Mouse (Mus musculus) midbrain, postnatal 0 days (tissue): ENCODE data around the gene Vwa5b1. TPM values are rescaled to one million over a fixed set of nuclear protein-coding genes. Genes with fewer than 3 reads are reported as not detected.

ENCODE experiments used
- ATAC-seq: fragments of 200-750 bp; cut with Nextera tagmentation; 2 replicates; pipeline ENCODE4 v1.8.0; 2017; ENCODE audit warnings: moderate number of reproducible peaks, mild to moderate bottlenecking, moderate TSS enrichment, moderate library complexity; ENCODE audit not compliant: low FRiP score
- DNase-seq: peaks from one replicate; pipeline ENCODE4 v3.0.0-alpha.2; 2015; ENCODE audit warnings: low spot score
- H3K27ac ChIP-seq: fragments of 300-500 bp; sonication (generic); 2 replicates; pipeline ENCODE4 v1.5.1; 2014; ENCODE audit warnings: low read depth, mild to moderate bottlenecking, low read length, mixed read lengths
- H3K27me3 ChIP-seq: fragments of 300-500 bp; sonication (generic); 2 replicates; pipeline ENCODE4 v1.6.1; 2014; ENCODE audit warnings: low read length, control low read depth, mixed read lengths; ENCODE audit not compliant: insufficient read depth
- H3K36me3 ChIP-seq: fragments of 300-500 bp; sonication (generic); 2 replicates; pipeline ENCODE4 v1.6.1; 2014; ENCODE audit warnings: low read length, control low read depth, mixed read lengths; ENCODE audit not compliant: insufficient read depth
- H3K4me1 ChIP-seq: fragments of 300-500 bp; sonication (generic); 2 replicates; pipeline ENCODE4 v1.6.1; 2014; ENCODE audit warnings: mild to moderate bottlenecking, control low read depth, antibody characterized with exemption, low read length, mixed read lengths; ENCODE audit not compliant: insufficient read depth
- H3K4me2 ChIP-seq: fragments of 300-500 bp; sonication (generic); 2 replicates; pipeline ENCODE4 v1.6.1; 2014; ENCODE audit warnings: low read depth, mild to moderate bottlenecking, low read length, mixed read lengths; ENCODE audit not compliant: poor library complexity, severe bottlenecking
- H3K4me3 ChIP-seq: fragments of 300-500 bp; sonication (generic); 2 replicates; pipeline ENCODE4 v1.5.1; 2014; ENCODE audit warnings: low read depth, mild to moderate bottlenecking, low read length, moderate library complexity
- H3K9ac ChIP-seq: fragments of 300-500 bp; sonication (generic); replicated peaks from 2 replicates; pipeline ENCODE4 v1.6.1; 2014; ENCODE audit warnings: mild to moderate bottlenecking, low read length, moderate library complexity, mixed read lengths; ENCODE audit not compliant: poor library complexity, severe bottlenecking
- H3K9me3 ChIP-seq: fragments of 300-500 bp; sonication (generic); 2 replicates; pipeline ENCODE4 v1.6.1; 2016; ENCODE audit warnings: low read length, control low read depth
- CTCF ChIP-seq: IDR thresholded peaks from 2 replicates; pipeline ENCODE4 v1.5.1; 2016; ENCODE audit warnings: antibody characterized with exemption, mild to moderate bottlenecking
- WGBS: fragments of 180-500 bp; shearing (Covaris S2); extraction: QIAGEN DNeasy Blood & Tissue Kit; methylation state at CpG from one replicate; pipeline ENCODE4 v1.1.7; 2014; 5-methylcytosine and 5-hydroxymethylcytosine counted together
- polyA plus RNA-seq: library from polyadenylated mRNA; unstranded; fragments of >200 nt; fragmentation: Nextera tagmentation; extraction: Ambion mirVana; gene quantifications from 2 replicates; pipeline ENCODE4 v1.2.1, GENCODE M21; 2015
- total RNA-seq: library from RNA; depleted of rRNA; stranded (reverse); fragments of >200 nt; gene quantifications from 2 replicates; pipeline ENCODE4 v1.2.3, GENCODE M21; 2014

Vwa5b1 gene
- total and polyA plus RNA-seq, 2 experiments from 2014 or later = 3.1 to 16.9 TPM

DNA sequence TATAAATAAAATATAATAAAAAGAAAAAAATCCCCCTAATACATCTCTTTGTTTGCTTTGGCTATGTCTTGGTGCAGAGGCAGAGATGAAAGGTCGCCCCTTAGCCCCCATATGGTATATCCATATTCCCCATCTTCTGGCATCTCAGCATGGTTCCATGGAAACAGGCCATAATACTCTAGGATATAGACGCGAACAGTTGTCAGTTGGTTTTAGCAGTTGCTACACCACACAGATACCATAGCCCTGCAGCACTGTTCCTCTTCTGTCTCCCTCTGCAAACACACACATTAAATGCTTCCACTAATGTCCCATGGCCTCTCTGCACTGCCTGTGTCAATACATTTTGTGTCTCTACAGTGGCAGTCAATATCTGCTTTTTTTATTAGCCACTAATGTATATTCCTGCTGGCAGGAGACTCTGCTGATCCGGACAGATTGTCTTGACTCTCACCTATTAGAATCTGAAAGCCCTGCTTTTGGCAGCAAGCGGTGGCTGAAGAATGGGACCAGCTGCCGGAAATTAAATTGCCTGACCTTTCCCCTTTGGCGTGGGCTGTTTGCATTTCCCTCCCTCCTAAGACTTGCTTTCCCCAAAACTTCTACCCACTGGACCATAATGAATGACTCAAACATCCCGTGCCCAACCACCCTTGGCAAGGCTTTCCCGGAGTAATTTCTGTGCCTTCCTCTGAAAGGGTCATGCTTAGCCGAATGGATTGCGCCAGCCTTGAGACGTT, 39.1 kb downstream of the Vwa5b1 start:
- no peak for ATAC-seq
- Histone ChIP-seq H3K4me2 (no peak overlapping the region), H3K9me3 (no peaks in the 10 kb centered on the region), H3K27ac (peak overlapping the region; percentile 79; the same call in 1 of the 2 replicates), H3K4me1 (peaks cover 8% of the 10 kb centered on the region), H3K27me3 (no peaks in the 10 kb centered on the region), H3K9ac (no peak overlapping the region), H3K4me3 (no peak overlapping the region), H3K36me3 (no peaks in the 10 kb centered on the region)
- peak; percentile 64 for DNase-seq
- no peak for TF ChIP-seq CTCF
- WGBS = 36% methylated on average over 12 of the region's 12 CpGs

DNA sequence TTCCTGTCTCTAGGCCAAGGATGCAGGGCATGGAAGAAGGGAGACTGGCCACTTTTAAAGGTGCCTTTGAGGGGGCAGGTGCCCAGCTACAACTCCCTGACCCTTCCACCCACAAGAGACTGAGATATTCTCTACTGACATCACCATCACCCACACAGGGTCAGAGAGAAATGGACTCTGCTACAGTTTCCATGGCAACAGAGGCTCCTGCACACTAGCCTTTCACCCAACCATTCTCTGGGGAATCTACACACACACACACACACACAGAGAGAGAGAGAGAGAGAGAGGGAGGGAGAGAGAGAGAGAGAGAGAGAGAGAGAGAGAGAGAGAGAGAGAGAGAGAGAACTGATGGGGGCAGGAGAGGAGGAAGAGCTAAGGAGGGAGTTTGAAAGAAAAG, 50.7 kb downstream of the Vwa5b1 start:
- Histone ChIP-seq H3K27me3 (no peaks in the 10 kb centered on the region), H3K36me3 (no peaks in the 10 kb centered on the region), H3K4me2 (no peak overlapping the region), H3K9ac (no peak overlapping the region), H3K4me1 (no peaks in the 10 kb centered on the region), H3K9me3 (no peaks in the 10 kb centered on the region), H3K27ac (peak overlapping the region; percentile 9; the same call in 1 of the 2 replicates), H3K4me3 (no peak overlapping the region)
- DNase-seq = peak; percentile 54
- no peak for TF ChIP-seq CTCF
- ATAC-seq = no peak

GRCm38 (mm10) chr4:138582446-138582845, 53.2 kb downstream of the Vwa5b1 start:
- DNase-seq (no peak), ATAC-seq (no peak)
- TF ChIP-seq CTCF = no peak
- H3K36me3 ChIP-seq = no peaks in the 10 kb centered on the region
- H3K4me2 ChIP-seq = no peak overlapping the region
- no peaks in the 10 kb centered on the region for H3K27me3 ChIP-seq
- no peaks in the 10 kb centered on the region for H3K4me1 ChIP-seq
- H3K4me3 ChIP-seq = no peak overlapping the region
- no peak overlapping the region for H3K27ac ChIP-seq
- no peak overlapping the region for H3K9ac ChIP-seq
- H3K9me3 ChIP-seq = no peaks in the 10 kb centered on the region
- 76% methylated on average over 4 of the region's 4 CpGs for WGBS

DNA sequence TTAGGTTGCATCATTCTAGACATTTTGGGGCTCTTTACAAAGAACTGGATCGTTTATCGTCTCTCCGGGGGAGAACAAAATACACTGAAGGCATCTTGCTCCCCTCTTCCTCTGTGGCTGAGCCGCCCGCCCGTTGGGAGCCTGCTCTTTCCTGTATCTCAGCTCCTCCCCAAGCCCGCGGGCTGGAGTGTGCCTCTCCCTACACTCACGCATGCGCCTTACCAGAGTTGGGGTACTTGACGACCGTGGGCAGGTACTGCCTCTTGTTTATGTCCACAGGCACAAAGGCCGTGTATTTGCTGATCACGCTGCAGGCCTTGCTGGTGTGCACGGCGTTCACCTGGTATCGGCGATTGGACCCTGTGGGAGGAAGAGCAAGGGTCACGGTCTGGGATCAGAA, 57.3 kb downstream of the Vwa5b1 start:
- Histone ChIP-seq H3K4me2 (no peak overlapping the region), H3K9me3 (no peaks in the 10 kb centered on the region), H3K4me3 (no peak overlapping the region), H3K36me3 (no peaks in the 10 kb centered on the region), H3K9ac (no peak overlapping the region), H3K27me3 (no peaks in the 10 kb centered on the region), H3K27ac (no peak overlapping the region), H3K4me1 (no peaks in the 10 kb centered on the region)
- TF ChIP-seq CTCF = no peak
- 81% methylated on average over 19 of the region's 19 CpGs for WGBS
- no peak for DNase-seq
- ATAC-seq = no peak

DNA sequence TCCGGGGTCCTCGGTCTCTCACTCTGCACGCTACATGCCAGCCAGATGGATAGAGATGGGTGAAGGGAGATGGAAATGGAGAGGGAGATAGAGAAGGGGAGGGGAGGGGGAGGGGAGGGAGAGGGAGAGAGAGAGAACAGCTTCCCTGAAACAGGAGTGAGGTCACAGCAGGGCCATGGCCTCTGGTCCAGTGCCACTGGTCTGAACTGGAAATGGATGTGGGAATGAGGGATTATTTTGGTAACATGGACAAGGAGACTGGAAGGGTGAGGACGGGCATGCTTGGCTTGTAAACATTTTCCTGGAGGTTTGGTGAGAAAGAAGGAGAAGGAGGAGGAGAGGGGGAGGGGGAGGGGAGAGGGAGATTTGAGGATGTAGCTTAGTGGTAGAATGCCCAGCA, 59.0 kb downstream of the Vwa5b1 start:
- 87% methylated on average over 3 of the region's 4 CpGs for WGBS
- DNase-seq (no peak), ATAC-seq (no peak)
- no peak for TF ChIP-seq CTCF
- H3K4me1 ChIP-seq = no peaks in the 10 kb centered on the region
- no peak overlapping the region for H3K9ac ChIP-seq
- no peaks in the 10 kb centered on the region for H3K9me3 ChIP-seq
- no peaks in the 10 kb centered on the region for H3K36me3 ChIP-seq
- H3K4me3 ChIP-seq = no peak overlapping the region
- H3K27ac ChIP-seq = no peak overlapping the region
- H3K27me3 ChIP-seq = no peaks in the 10 kb centered on the region
- H3K4me2 ChIP-seq = no peak overlapping the region

GRCm38 (mm10) chr4:138574800-138575606, 60.7 kb downstream of the Vwa5b1 start:
- 68% methylated on average over 13 of the region's 13 CpGs for WGBS
- DNase-seq = peak; percentile 71
- Histone ChIP-seq H3K4me2 (no peak overlapping the region), H3K4me3 (no peak overlapping the region), H3K27me3 (no peaks in the 10 kb centered on the region), H3K27ac (no peak overlapping the region), H3K4me1 (no peaks in the 10 kb centered on the region), H3K36me3 (no peaks in the 10 kb centered on the region), H3K9me3 (no peaks in the 10 kb centered on the region), H3K9ac (no peak overlapping the region)
- ATAC-seq = no peak
- TF ChIP-seq CTCF = no peak
